Mouse (Mus musculus): ENCODE measurements around the gene Atp13a3. TPM values are rescaled to one million over a fixed set of nuclear protein-coding genes. Genes with fewer than 3 reads are reported as not detected.

Atp13a3 gene
- polyA plus RNA-seq, 2 experiments, result 15.4 to 31.8 TPM

GRCm38 (mm10) chr16:30416284-30416683, 10.5 kb upstream of the Atp13a3 start:
- H3K4me3 ChIP-seq (replicated peaks; ENCODE audit: low read length), result no peak overlapping the region
- no peak overlapping the region for H3K9ac ChIP-seq (ENCODE audit: low read depth, low read length, severe bottlenecking)
- 77% methylated on average over 5 of the region's 5 CpGs for WGBS
- ATAC-seq (ENCODE audit: low FRiP score, low read depth) (no peak), DNase-seq (ENCODE audit: low spot score) (no peak)
- no peaks in the 10 kb centered on the region for H3K36me3 ChIP-seq (ENCODE audit: control insufficient read depth, insufficient read depth, low read length)
- H3K9me3 ChIP-seq (ENCODE audit: control insufficient read depth, low read length), result no peaks in the 10 kb centered on the region
- no peaks in the 10 kb centered on the region for H3K27me3 ChIP-seq (ENCODE audit: control insufficient read depth, insufficient read depth, low read length)
- TF ChIP-seq POLR2A (IDR thresholded peaks at IDR 0.05; ENCODE audit: borderline replicate concordance, extremely low read depth, insufficient read depth, insufficient read length), result no peak
- H3K4me1 ChIP-seq (ENCODE audit: control insufficient read depth, insufficient read depth, low read length), result no peaks in the 10 kb centered on the region
- H3K27ac ChIP-seq (replicated peaks; ENCODE audit: low read depth, low read length), result no peak overlapping the region
- no peak overlapping the region for H3K4me2 ChIP-seq (replicated peaks; ENCODE audit: low read depth, low read length, severe bottlenecking)

GRCm38 (mm10) chr16:30412680-30413079, 6.9 kb upstream of the Atp13a3 start:
- H3K9ac ChIP-seq (ENCODE audit: low read depth, low read length, severe bottlenecking), result no peak overlapping the region
- no peak overlapping the region for H3K27ac ChIP-seq (replicated peaks; ENCODE audit: low read depth, low read length)
- no peaks in the 10 kb centered on the region for H3K27me3 ChIP-seq (ENCODE audit: control insufficient read depth, insufficient read depth, low read length)
- TF ChIP-seq POLR2A (IDR thresholded peaks at IDR 0.05; ENCODE audit: borderline replicate concordance, extremely low read depth, insufficient read depth, insufficient read length), result no peak
- H3K4me1 ChIP-seq (ENCODE audit: control insufficient read depth, insufficient read depth, low read length), result no peaks in the 10 kb centered on the region
- H3K4me2 ChIP-seq (replicated peaks; ENCODE audit: low read depth, low read length, severe bottlenecking), result no peak overlapping the region
- H3K36me3 ChIP-seq (ENCODE audit: control insufficient read depth, insufficient read depth, low read length), result no peaks in the 10 kb centered on the region
- H3K4me3 ChIP-seq (replicated peaks; ENCODE audit: low read length), result no peak overlapping the region
- no peaks in the 10 kb centered on the region for H3K9me3 ChIP-seq (ENCODE audit: control insufficient read depth, low read length)
- no peak for DNase-seq (ENCODE audit: low spot score)
- WGBS, result 61% methylated on average over 3 of the region's 3 CpGs
- ATAC-seq (ENCODE audit: low FRiP score, low read depth), result no peak

DNA sequence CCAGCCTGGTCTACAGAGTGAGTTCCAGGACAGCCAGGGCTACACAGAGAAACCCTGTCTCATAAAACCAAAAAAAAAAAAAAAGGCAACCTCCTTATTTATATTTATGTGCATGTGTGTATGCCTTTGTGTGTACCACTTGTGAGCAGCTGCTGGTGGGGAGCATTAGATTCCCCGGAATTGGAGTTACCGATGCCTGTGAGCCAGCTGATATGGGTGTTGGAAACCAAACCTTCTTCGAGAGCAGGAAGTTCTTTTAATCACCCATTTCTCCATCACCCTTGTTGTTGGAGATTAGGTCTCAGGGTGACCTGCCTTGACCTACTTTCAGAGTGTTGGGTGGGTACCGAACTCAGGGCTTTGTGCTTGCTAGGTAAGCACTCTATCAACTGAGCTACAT, 5.1 kb upstream of the Atp13a3 start:
- no peaks in the 10 kb centered on the region for H3K36me3 ChIP-seq (ENCODE audit: control insufficient read depth, insufficient read depth, low read length)
- H3K27me3 ChIP-seq (ENCODE audit: control insufficient read depth, insufficient read depth, low read length), result no peaks in the 10 kb centered on the region
- no peaks in the 10 kb centered on the region for H3K4me1 ChIP-seq (ENCODE audit: control insufficient read depth, insufficient read depth, low read length)
- DNase-seq (ENCODE audit: low spot score) (no peak), ATAC-seq (ENCODE audit: low FRiP score, low read depth) (no peak)
- no peak overlapping the region for H3K27ac ChIP-seq (replicated peaks; ENCODE audit: low read depth, low read length)
- H3K4me3 ChIP-seq (replicated peaks; ENCODE audit: low read length), result no peak overlapping the region
- no peak overlapping the region for H3K9ac ChIP-seq (ENCODE audit: low read depth, low read length, severe bottlenecking)
- no peak overlapping the region for H3K4me2 ChIP-seq (replicated peaks; ENCODE audit: low read depth, low read length, severe bottlenecking)
- no peak for TF ChIP-seq POLR2A (IDR thresholded peaks at IDR 0.05; ENCODE audit: borderline replicate concordance, extremely low read depth, insufficient read depth, insufficient read length)
- 84% methylated on average over 4 of the region's 4 CpGs for WGBS
- no peaks in the 10 kb centered on the region for H3K9me3 ChIP-seq (ENCODE audit: control insufficient read depth, low read length)

- Histone ChIP-seq H3K27ac (replicated peaks; ENCODE audit: low read depth, low read length) (no peak overlapping the region), H3K4me2 (replicated peaks; ENCODE audit: low read depth, low read length, severe bottlenecking) (no peak overlapping the region), H3K4me1 (ENCODE audit: control insufficient read depth, insufficient read depth, low read length) (no peaks in the 10 kb centered on the region), H3K36me3 (ENCODE audit: control insufficient read depth, insufficient read depth, low read length) (no peaks in the 10 kb centered on the region), H3K4me3 (replicated peaks; ENCODE audit: low read length) (no peak overlapping the region), H3K27me3 (ENCODE audit: control insufficient read depth, insufficient read depth, low read length) (no peaks in the 10 kb centered on the region), H3K9ac (ENCODE audit: low read depth, low read length, severe bottlenecking) (no peak overlapping the region), H3K9me3 (ENCODE audit: control insufficient read depth, low read length) (no peaks in the 10 kb centered on the region)
- DNase-seq (ENCODE audit: low spot score), result no peak
- no peak for TF ChIP-seq POLR2A (IDR thresholded peaks at IDR 0.05; ENCODE audit: borderline replicate concordance, extremely low read depth, insufficient read depth, insufficient read length)
- no peak for ATAC-seq (ENCODE audit: low FRiP score, low read depth)
- 67% methylated on average over 2 of the region's 2 CpGs for WGBS
These were observed 1.7 kb upstream of the Atp13a3 start for GRCm38 (mm10) chr16:30407513-30407912.

DNA sequence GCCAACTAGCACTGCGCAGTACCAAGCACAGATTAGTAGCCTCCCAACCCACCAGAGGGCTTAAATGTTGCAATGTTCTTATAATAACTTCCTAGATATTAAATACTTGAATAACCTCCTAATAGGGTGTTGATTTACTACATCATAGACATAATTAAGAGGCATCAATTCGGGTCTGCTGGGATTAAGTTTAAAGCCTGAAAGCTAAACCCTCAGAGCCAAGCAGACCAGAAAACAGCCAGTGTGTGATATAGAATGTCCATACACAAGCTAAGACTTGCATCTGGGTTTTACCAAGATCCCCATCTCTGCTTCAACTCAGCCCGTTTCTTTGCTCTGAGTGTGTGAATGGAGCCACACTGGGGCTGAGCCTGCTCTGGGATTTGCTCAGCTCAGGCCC, 2.2 kb downstream of the Atp13a3 start:
- TF ChIP-seq POLR2A (IDR thresholded peaks at IDR 0.05; ENCODE audit: borderline replicate concordance, extremely low read depth, insufficient read depth, insufficient read length), result no peak
- H3K9ac ChIP-seq (ENCODE audit: low read depth, low read length, severe bottlenecking), result no peak overlapping the region
- no peak for ATAC-seq (ENCODE audit: low FRiP score, low read depth)
- H3K27me3 ChIP-seq (ENCODE audit: control insufficient read depth, insufficient read depth, low read length), result no peaks in the 10 kb centered on the region
- WGBS, result 69% methylated on average over 3 of the region's 3 CpGs
- no peaks in the 10 kb centered on the region for H3K4me1 ChIP-seq (ENCODE audit: control insufficient read depth, insufficient read depth, low read length)
- H3K36me3 ChIP-seq (ENCODE audit: control insufficient read depth, insufficient read depth, low read length), result no peaks in the 10 kb centered on the region
- no peak overlapping the region for H3K27ac ChIP-seq (replicated peaks; ENCODE audit: low read depth, low read length)
- H3K4me2 ChIP-seq (replicated peaks; ENCODE audit: low read depth, low read length, severe bottlenecking), result no peak overlapping the region
- no peaks in the 10 kb centered on the region for H3K9me3 ChIP-seq (ENCODE audit: control insufficient read depth, low read length)
- no peak for DNase-seq (ENCODE audit: low spot score)
- no peak overlapping the region for H3K4me3 ChIP-seq (replicated peaks; ENCODE audit: low read length)

All from limb, embryonic 14.5 days (tissue).